Mouse (Mus musculus) heart, postnatal 14 days (tissue): ENCODE data around the gene Gm3543. TPM values are rescaled to one million over a fixed set of nuclear protein-coding genes. Genes with fewer than 3 reads are reported as not detected.
"Not testable (repeated sequence)": the region's sequence is repeated elsewhere in the genome, so short reads cannot be mapped to it uniquely, and the experiment has no call there.

Source experiments
- DNase-seq, 2 experiments: peaks; one replicate each; pipeline ENCODE4 v3.0.0; 2021 to 2022
- intact Hi-C: fragments of 180-260 bp; cut with DNase I; formaldehyde crosslinking; loops from one replicate; pipeline ENCODE4 v1.15.1; 2025
- long read RNA-seq, 2 experiments: library from polyadenylated mRNA; stranded (forward); transcript quantifications; one replicate each; pipeline ENCODE4 v2.0.0; 2021
- total RNA-seq, 2 experiments: library from RNA; stranded (reverse); gene quantifications; 2 replicates each; pipeline ENCODE4 v1.2.3; 2021

The Gm3543 gene
- not detected for total RNA-seq
- long read RNA-seq, experiment 1: 0 reads
- long read RNA-seq, experiment 2: 0 reads

- intact Hi-C loops: not testable (repeated sequence)
Observed at GRCm38 (mm10) chr14:41983225-41983624, at the start of gene Gm3543. TSS of gene Gm3543 (minus strand) at chr14:41983325.

DNA sequence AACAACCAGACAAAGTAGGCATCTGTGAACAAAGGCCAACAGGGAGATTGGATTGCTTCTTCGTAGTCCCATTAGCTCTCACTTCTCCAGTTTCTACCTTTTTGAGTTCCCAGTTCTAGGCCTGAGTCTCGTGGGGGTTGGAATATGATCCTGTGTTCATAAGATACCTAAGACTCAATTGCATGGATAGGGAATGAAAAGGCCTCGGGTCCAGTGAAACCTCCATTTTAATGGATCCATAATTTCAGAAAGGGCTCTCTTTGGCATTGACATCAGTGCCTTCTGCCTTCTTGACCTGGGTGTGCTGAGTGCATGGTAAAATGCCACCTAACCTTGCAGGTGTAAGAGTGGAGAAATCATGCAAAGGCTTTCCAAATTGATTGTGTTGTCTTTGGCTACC, 14.5 kb downstream of the Gm3543 start:
- DNase-seq, intact Hi-C loops: not testable (repeated sequence)

More at GRCm38 (mm10) chr14:41983225-41983624, at the start of gene Gm3543:
- not testable (repeated sequence) for DNase-seq

- DNase-seq, intact Hi-C loops: not testable (repeated sequence)
Observed at GRCm38 (mm10) chr14:41967827-41968226, 15.3 kb downstream of the Gm3543 start, which contains the start of gene Gm6401. TSS of gene Gm6401 (minus strand) at chr14:41967927.

- intact Hi-C loops: not testable (repeated sequence)
Observed at GRCm38 (mm10) chr14:41964095-41964494, 19.0 kb downstream of the Gm3543 start.

DNA sequence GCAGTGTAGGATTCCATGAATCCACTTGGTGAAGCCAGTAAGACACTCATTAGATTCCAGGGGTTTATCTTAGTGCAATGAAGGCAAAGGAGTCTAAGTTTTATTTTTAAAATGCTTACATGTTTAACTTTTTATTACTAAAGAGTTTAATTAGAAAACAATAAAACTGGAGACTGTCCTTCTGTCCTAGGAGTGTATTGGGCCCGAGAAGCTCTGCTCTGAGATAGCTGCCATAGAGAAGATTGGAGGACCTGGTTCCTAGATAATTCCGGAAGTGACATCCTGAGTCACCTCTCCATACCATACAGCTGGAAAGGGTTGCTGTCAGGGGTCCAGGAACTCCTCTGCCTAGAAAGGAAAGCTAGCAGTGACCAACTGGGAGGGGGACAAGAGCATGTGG, 39.4 kb downstream of the Gm3543 start, which contains the start of gene 1700024B05Rik:
Gene 1700024B05Rik (plus strand): TSS at position 301 of the 400 bp plus-strand sequence.
- intact Hi-C loops, DNase-seq: not testable (repeated sequence)

More at GRCm38 (mm10) chr14:41964095-41964494, 19.0 kb downstream of the Gm3543 start:
- not testable (repeated sequence) for DNase-seq

Other genes with a start within 250 kb of the Gm3543 start
- gene Gm7929, start 232.7 kb downstream of the Gm3543 start, total RNA-seq: not detected
- gene Gm47189, start 210.9 kb downstream of the Gm3543 start, total RNA-seq: not detected
- gene Gm7980, start 76.0 kb downstream of the Gm3543 start, total RNA-seq: not detected
- gene 1700049E17Rik1, start 58.4 kb downstream of the Gm3543 start, total RNA-seq: not detected
- gene 1700024B05Rik, start 39.3 kb downstream of the Gm3543 start, total RNA-seq: not detected
- gene Gm6401, start 15.4 kb downstream of the Gm3543 start, total RNA-seq: not detected
- not detected for gene Gm7951, start 134.0 kb upstream of the Gm3543 start, total RNA-seq
- gene Gm17027, start 179.3 kb upstream of the Gm3543 start, total RNA-seq: not detected
- not detected for gene Gm3573, start 207.5 kb upstream of the Gm3543 start, total RNA-seq